Mouse (Mus musculus) lung, adult 2 months (tissue): ENCODE data around the gene Stc2.

ENCODE experiments used
- CTCF ChIP-seq: fragments of 200-500 bp; IDR thresholded peaks from 2 replicates; pipeline ENCODE4 v1.5.1; 2011; ENCODE audit warnings: mild to moderate bottlenecking, low read length, control low read depth; ENCODE audit not compliant: insufficient read depth
- POLR2A ChIP-seq: fragments of 200-500 bp; IDR thresholded peaks from 2 replicates; pipeline ENCODE4 v1.6.1; 2011; ENCODE audit warnings: low read depth, mild to moderate bottlenecking, control low read depth, low read length, borderline replicate concordance; ENCODE audit errors: extremely low read depth

GRCm38 (mm10) chr11:31373438-31373837 lies 3.6 kb upstream of the Stc2 start:
- TF ChIP-seq CTCF, result peak; percentile 53
- no peak for TF ChIP-seq POLR2A
